Mouse (Mus musculus): ENCODE results near the gene Spns1.

Spns1 gene

DNA sequence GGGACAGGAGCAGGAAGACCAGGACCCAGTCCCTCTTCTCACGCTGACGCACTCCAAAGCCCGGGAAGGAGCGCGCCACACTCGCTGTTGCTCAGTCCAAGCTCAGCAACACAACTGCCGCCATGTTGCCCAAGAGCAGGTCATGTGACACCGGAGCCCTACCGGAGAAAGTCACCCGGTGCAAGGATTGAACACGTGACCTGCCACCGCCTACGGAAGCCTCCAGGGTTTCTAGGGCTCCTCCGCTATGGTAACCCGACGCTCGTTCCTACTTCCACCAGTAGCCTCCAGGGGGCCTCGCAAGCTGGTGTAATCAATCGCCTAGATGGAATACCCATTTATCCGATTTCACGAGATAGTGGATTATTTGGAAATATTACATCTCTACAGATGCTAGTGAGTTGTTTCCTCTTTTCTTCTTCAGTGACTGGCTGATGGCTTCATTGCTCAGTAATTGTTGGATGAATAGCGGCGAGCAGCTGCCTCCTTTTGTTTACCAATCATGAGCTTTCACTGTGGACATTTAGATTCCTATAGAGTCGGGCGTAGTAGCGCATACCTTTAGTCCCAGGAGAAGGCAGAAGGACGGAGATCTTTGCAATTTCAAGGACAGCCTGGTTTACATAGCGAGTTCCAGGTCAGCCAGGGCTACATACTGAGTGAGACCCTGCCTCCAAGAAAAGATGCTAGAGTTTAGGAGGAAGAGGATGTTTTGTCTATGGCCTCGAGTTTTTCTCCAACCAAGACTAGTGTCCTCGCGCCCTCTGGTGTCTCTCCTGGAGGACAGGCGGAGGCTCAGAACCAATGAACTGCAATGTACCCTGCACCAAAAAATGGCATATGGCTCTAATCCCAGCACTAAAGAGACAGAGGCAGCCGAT, at the start of gene Spns1:
Spns1 (minus strand) TSS at position 173 of the 881 bp plus-strand sequence.
- peak; percentile 16; the same call in 1 of the 2 replicates for TF ChIP-seq GATA4 (IDR thresholded peaks at IDR 0.05; ENCODE audit: insufficient replicate concordance, low read length)

- no peak for TF ChIP-seq GATA4 (IDR thresholded peaks at IDR 0.05; ENCODE audit: insufficient replicate concordance, low read length)
Measured at GRCm38 (mm10) chr7:126424161-126424560, 46.9 kb upstream of the Spns1 start.

DNA sequence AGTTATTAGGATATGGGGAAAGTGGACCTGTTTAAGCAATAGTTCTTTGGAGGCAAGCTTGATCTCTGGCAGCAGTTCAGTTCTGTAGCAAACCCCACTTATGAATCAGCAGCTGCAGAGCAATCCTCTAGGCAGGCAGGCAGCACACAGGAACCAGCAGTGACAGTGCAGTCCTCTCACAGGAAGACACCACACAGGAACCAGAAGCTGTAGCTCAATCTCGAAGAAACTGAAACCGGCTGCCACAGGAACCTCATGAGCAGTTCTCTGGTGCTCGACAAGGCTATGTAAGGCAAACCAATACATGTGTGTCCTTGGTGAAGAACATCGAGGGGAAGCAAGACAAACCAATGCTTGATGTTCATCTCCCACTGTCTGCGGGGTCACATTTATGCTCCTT, 44.5 kb upstream of the Spns1 start:
- TF ChIP-seq GATA4 (IDR thresholded peaks at IDR 0.05; ENCODE audit: insufficient replicate concordance, low read length), result no peak

- TF ChIP-seq GATA4 (IDR thresholded peaks at IDR 0.05; ENCODE audit: insufficient replicate concordance, low read length), result no peak
Measured at GRCm38 (mm10) chr7:126418496-126418895, 41.2 kb upstream of the Spns1 start.

DNA sequence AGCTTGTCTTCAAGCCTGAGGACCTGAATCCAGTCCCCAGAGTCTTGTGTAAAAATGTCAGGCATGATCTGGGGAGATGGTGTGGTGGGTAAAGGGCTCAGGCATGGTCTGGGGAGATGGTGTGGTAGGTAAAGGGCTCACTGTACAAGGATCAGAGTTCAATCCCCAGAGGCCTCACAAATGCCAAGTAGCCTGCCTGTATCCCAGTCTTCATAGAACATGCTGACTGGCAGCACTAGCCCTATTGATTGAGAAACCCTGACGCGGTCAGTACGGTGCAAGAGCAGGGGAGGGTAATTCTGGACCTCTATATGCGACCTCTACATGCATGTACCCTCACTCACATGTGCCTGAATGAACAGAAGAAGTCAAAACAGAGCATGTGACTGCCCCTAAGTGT, 40.4 kb upstream of the Spns1 start:
- TF ChIP-seq GATA4 (IDR thresholded peaks at IDR 0.05; ENCODE audit: insufficient replicate concordance, low read length), result no peak

- TF ChIP-seq GATA4 (IDR thresholded peaks at IDR 0.05; ENCODE audit: insufficient replicate concordance, low read length), result no peak
Measured at GRCm38 (mm10) chr7:126417045-126417444, 39.8 kb upstream of the Spns1 start.

DNA sequence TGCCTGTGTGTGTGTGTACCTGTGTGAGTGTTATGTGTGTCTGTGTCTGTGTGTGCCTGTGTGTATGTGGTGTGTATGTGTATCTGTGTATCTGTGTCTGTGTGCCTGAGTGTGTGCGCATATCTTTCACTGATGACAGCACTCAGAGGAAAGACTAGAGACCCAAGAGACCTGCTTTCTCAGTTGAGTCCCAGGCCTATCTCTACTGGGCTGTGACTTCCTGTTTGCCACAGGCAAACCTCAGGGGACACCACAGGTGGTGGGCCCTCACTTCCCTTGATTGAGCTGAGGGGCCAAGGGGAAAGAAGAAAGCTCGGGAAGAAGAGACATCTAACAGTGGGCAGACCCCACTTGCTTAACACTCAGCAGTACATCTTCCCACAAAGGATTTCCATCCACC, 39.4 kb upstream of the Spns1 start:
- no peak for TF ChIP-seq GATA4 (IDR thresholded peaks at IDR 0.05; ENCODE audit: insufficient replicate concordance, low read length)

- no peak for TF ChIP-seq GATA4 (IDR thresholded peaks at IDR 0.05; ENCODE audit: insufficient replicate concordance, low read length)
Measured at GRCm38 (mm10) chr7:126414725-126415124, 37.5 kb upstream of the Spns1 start, which contains the start of gene Cd19. Gene Cd19, minus strand, starts transcription at chr7:126414889.

DNA sequence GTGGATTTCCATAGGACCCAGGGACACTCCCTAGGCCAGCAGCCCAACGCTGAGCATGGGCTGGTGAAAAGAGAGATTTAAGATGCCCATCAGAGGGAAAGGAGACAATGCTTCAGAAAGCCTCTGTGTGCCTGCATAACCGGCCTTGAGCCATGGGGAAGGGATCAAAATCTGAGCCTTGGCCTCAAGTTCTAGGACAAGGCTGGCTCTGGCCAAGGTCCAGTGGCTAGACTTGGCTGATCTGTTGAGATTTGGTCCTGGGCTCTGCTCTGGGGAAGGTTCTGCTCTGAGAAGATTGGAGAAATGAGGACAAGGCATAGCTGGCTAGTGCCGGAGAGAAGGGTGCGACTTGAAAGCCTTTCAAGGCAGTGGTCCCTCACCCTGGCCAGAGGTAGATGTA, 33.8 kb upstream of the Spns1 start:
- TF ChIP-seq GATA4 (IDR thresholded peaks at IDR 0.05; ENCODE audit: insufficient replicate concordance, low read length), result no peak

DNA sequence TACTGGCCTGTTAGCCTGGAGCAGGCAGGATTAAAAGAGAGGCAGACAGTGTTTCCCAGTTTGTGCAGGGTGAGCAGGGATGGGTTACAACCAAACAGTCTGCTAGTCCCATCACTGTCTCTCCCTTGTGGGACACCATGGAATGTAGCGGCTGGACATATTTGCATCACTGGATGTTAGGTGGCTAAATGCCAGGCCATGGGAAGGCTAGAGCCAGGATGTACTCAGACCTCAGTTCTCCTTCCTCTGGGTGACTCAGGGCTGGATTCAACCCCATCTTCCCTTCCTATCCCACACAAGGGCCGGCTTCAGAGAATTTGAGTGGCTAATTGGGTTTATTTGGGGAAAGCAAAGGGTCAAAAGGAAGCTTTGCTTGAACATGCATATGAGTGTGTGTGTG, 31.4 kb upstream of the Spns1 start:
- no peak for TF ChIP-seq GATA4 (IDR thresholded peaks at IDR 0.05; ENCODE audit: insufficient replicate concordance, low read length)

DNA sequence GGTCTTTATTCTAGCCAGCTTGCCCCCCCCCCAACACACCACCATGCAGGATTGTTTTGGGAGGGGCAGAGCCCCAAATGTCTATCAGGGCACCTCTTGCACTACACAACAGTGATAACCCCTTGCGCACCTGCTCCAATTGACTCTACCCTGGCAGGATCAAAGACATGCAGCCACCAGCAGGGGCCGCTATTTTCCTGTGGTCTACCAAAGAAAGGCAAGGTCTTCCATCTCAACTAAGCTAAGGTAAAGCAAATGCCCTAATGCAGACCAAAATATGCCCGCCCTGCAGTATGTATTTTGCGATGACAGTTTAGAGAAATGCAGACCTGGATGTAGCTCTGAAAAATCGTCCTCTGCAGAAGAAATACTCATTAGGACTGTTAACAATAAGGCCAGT, 22.3 kb upstream of the Spns1 start:
- no peak for TF ChIP-seq GATA4 (IDR thresholded peaks at IDR 0.05; ENCODE audit: insufficient replicate concordance, low read length)

GRCm38 (mm10) chr7:126397822-126398221, 20.6 kb upstream of the Spns1 start:
- no peak for TF ChIP-seq GATA4 (IDR thresholded peaks at IDR 0.05; ENCODE audit: insufficient replicate concordance, low read length)

DNA sequence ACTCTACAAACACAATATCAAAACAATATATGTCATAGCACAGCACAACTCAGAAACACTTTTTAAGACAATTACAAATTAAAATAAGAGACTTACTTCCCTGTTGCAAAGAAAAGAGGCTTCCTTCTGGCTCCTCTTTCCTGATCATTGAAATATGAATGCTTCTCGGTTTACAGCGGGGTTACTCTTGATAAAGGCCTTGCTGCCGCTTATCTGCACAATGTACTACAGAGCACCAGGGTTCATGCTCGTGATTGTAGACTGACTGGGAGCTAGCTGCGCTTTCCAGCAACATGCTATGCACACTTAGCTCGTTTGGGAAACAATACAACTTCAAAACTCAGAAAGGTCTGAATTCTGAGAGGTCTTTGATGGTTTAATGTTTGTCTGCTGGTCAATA, 20.0 kb upstream of the Spns1 start:
- TF ChIP-seq GATA4 (IDR thresholded peaks at IDR 0.05; ENCODE audit: insufficient replicate concordance, low read length), result no peak

GRCm38 (mm10) chr7:126396298-126397119, 19.3 kb upstream of the Spns1 start, which contains the start of gene Nfatc2ip:
Gene Nfatc2ip, minus strand, starts transcription at chr7:126396737.
- TF ChIP-seq GATA4 (IDR thresholded peaks at IDR 0.05; ENCODE audit: insufficient replicate concordance, low read length), result peak; percentile 80; the same call in 1 of the 2 replicates

GRCm38 (mm10) chr7:126388185-126388584, 10.9 kb upstream of the Spns1 start:
- TF ChIP-seq GATA4 (IDR thresholded peaks at IDR 0.05; ENCODE audit: insufficient replicate concordance, low read length), result no peak

- TF ChIP-seq GATA4 (IDR thresholded peaks at IDR 0.05; ENCODE audit: insufficient replicate concordance, low read length), result no peak
Measured at GRCm38 (mm10) chr7:126383565-126383964, 6.3 kb upstream of the Spns1 start.

Measured in liver, adult (tissue).